Mouse (Mus musculus) olfactory bulb, adult 2 months (tissue): ENCODE measurements at regions not wholly inside any gene's neighbourhood (a gene's known extent, or its start where the extent isn't known, plus 50 kb on each side); places are given as distances from the start of the nearest gene placed in this dataset.

Source experiments
- CTCF ChIP-seq: fragments of 200-500 bp; IDR thresholded peaks from 2 replicates; pipeline ENCODE4 v1.5.1; 2012; ENCODE audit warnings: low read depth, mild to moderate bottlenecking, low read length, moderate library complexity; ENCODE audit not compliant: insufficient read depth
- POLR2A ChIP-seq: fragments of 200-500 bp; IDR thresholded peaks from 2 replicates; pipeline ENCODE4 v1.6.1; 2012; ENCODE audit warnings: mild to moderate bottlenecking, low read depth, low read length, moderate library complexity; ENCODE audit not compliant: insufficient read depth

GRCm38 (mm10) chr8:103551916-103552535 is 549.4 kb upstream of the Cdh5 start:
- TF ChIP-seq POLR2A (no peak), CTCF (no peak)
